Mouse (Mus musculus) limb, embryonic 14.5 days (tissue): ENCODE results near the gene Ndufs7. TPM values are rescaled to one million over a fixed set of nuclear protein-coding genes. Genes with fewer than 3 reads are reported as not detected.

Experiments
- ATAC-seq: fragments of 200-750 bp; cut with Nextera tagmentation; 2 replicates; pipeline ENCODE4 v1.8.0; 2017; ENCODE audit warnings: low read depth, moderate number of reproducible peaks, moderate TSS enrichment; ENCODE audit not compliant: low FRiP score
- DNase-seq: peaks from one replicate; pipeline ENCODE4 v3.0.0-alpha.2; 2015; ENCODE audit warnings: low spot score
- H3K27ac ChIP-seq: fragments of 300-500 bp; sonication (generic); replicated peaks from 2 replicates; pipeline ENCODE4 v1.5.1; 2014; ENCODE audit warnings: low read depth, mild to moderate bottlenecking, low read length, moderate library complexity, mixed read lengths
- H3K27me3 ChIP-seq: fragments of 300-500 bp; sonication (generic); 2 replicates; pipeline ENCODE4 v1.6.1; 2014; ENCODE audit warnings: low read length, mixed read lengths; ENCODE audit not compliant: control insufficient read depth, insufficient read depth
- H3K36me3 ChIP-seq: fragments of 300-500 bp; sonication (generic); 2 replicates; pipeline ENCODE4 v1.6.1; 2014; ENCODE audit warnings: mild to moderate bottlenecking, low read length, moderate library complexity, mixed read lengths; ENCODE audit not compliant: control insufficient read depth, insufficient read depth
- H3K4me1 ChIP-seq: fragments of 300-500 bp; sonication (generic); 2 replicates; pipeline ENCODE4 v1.6.1; 2014; ENCODE audit warnings: antibody characterized with exemption, low read length, mixed read lengths; ENCODE audit not compliant: control insufficient read depth, insufficient read depth
- H3K4me2 ChIP-seq: fragments of 300-500 bp; sonication (generic); replicated peaks from 2 replicates; pipeline ENCODE4 v1.6.1; 2014; ENCODE audit warnings: low read depth, mild to moderate bottlenecking, low read length, moderate library complexity; ENCODE audit not compliant: severe bottlenecking
- H3K4me3 ChIP-seq: fragments of 300-500 bp; sonication (generic); replicated peaks from 2 replicates; pipeline ENCODE4 v1.5.1; 2014; ENCODE audit warnings: low read length
- H3K9ac ChIP-seq: fragments of 300-500 bp; sonication (generic); 2 replicates; pipeline ENCODE4 v1.6.1; 2014; ENCODE audit warnings: mild to moderate bottlenecking, low read depth, low read length, moderate library complexity; ENCODE audit not compliant: severe bottlenecking
- H3K9me3 ChIP-seq: fragments of 300-500 bp; sonication (generic); 2 replicates; pipeline ENCODE4 v1.6.1; 2016; ENCODE audit warnings: low read length; ENCODE audit not compliant: control insufficient read depth
- POLR2A ChIP-seq: fragments of 200-500 bp; IDR thresholded peaks from 2 replicates; pipeline ENCODE4 v1.8.0; 2012; ENCODE audit warnings: inconsistent platforms, mild to moderate bottlenecking, moderate library complexity, borderline replicate concordance; ENCODE audit not compliant: insufficient read depth, insufficient read length; ENCODE audit errors: extremely low read depth
- WGBS: fragments of 180-500 bp; shearing (Covaris S2); extraction: QIAGEN DNeasy Blood & Tissue Kit; methylation state at CpG from one replicate; pipeline ENCODE4 v1.1.7; 2014; 5-methylcytosine and 5-hydroxymethylcytosine counted together
- polyA plus RNA-seq, 2 experiments: library from polyadenylated mRNA; depleted of rRNA in 1 of 2; stranded (reverse) in 1 of 2; unstranded in 1 of 2; fragments of >200 nt; fragmentation: Nextera tagmentation in 1 of 2; extraction: Ambion mirVana in 1 of 2; gene quantifications; 2 replicates each; pipeline versions ENCODE4 v1.2.1 to v1.2.3; 2012 to 2014

The Ndufs7 gene
- polyA plus RNA-seq, 2 experiments: 338 to 366 TPM

DNA sequence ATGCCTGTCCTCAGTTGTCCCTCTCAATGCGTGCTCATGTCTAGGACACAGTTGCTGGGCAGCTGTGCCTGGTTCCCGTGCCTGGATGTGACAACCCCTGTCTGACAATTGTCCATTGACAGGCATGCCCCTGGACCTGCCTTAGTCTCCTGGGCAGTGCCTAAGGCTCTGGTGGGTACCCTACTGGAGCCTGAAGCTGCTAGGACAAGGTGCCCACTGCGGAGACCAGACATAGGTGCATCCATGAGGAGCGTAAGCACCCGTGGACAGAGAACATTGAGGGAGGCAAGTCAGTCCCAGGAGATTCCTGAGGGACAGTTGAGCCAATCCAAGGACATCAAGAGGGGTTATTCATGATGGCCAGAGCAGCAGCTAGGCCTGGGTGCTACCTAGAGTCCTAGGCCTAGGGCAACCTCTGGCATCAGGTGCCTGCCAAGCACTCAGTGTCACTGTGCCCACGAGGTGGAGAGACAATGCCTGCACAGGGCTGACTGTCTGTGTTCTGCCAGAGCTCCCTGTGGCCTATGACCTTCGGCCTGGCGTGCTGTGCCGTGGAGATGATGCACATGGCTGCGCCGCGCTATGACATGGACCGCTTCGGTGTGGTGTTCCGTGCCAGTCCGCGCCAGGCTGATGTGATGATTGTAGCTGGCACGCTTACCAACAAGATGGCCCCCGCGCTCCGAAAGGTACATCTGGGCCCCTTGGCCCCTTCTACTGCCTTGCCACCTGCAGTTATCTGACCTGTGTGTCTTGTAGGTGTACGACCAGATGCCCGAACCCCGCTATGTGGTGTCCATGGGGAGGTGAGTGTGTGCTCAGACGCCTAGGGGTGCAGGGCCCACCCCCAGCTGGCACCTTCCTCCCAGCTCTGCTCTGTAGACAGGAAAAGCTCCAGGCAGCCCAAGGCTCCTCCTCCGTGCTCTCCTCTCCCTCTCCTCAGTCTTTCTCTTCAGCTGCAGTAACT is 5.7 kb downstream of the Ndufs7 start:
- H3K27me3 ChIP-seq: no peaks in the 10 kb centered on the region
- H3K27ac ChIP-seq: no peak overlapping the region
- ATAC-seq (no peak), DNase-seq (no peak)
- no peaks in the 10 kb centered on the region for H3K9me3 ChIP-seq
- H3K4me1 ChIP-seq: peaks cover 6% of the 10 kb centered on the region
- peaks cover 60% of the 10 kb centered on the region for H3K36me3 ChIP-seq
- no peak overlapping the region for H3K4me3 ChIP-seq
- no peak for TF ChIP-seq POLR2A
- H3K9ac ChIP-seq: no peak overlapping the region
- 93% methylated on average over 26 of the region's 26 CpGs for whole genome bisulfite sequencing
- H3K4me2 ChIP-seq: no peak overlapping the region

DNA sequence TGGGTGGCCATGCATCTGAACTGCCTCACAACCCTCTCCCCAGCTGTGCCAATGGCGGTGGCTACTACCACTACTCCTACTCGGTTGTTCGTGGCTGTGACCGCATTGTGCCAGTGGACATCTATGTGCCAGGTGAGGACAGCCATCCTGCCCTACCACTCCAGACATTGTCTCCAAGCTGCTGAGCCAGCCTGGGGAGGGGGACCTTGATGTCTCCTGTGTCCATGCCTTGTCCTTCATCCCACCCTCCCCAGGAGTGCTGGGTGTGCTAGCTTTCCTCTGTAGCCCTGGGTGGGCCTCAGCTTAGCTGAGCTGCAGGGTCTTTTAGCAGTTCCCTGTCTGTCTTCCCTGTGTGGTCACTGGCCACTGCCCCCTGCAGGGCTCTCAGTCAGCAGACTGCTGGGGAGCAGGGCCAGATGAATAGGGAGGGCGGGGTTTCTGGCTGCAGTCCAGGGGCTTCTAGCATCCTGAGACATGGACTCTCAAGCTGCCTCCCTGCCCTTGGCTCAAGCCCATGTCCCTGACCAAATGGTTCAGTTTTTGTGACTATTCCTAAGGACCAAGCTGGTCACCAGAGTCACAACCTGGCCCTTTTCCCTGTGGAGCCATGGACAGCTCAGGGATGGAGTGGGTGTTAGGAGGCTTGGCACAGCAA is 7.1 kb downstream of the Ndufs7 start:
- H3K27ac ChIP-seq: no peak overlapping the region
- no peaks in the 10 kb centered on the region for H3K27me3 ChIP-seq
- H3K4me3 ChIP-seq: no peak overlapping the region
- H3K4me2 ChIP-seq: no peak overlapping the region
- H3K4me1 ChIP-seq: peaks cover 9% of the 10 kb centered on the region
- ATAC-seq (no peak), DNase-seq (peak; percentile 33)
- no peak for TF ChIP-seq POLR2A
- H3K36me3 ChIP-seq: peaks cover 60% of the 10 kb centered on the region
- H3K9ac ChIP-seq: no peak overlapping the region
- no peaks in the 10 kb centered on the region for H3K9me3 ChIP-seq
- 81% methylated on average over 5 of the region's 5 CpGs for WGBS

DNA sequence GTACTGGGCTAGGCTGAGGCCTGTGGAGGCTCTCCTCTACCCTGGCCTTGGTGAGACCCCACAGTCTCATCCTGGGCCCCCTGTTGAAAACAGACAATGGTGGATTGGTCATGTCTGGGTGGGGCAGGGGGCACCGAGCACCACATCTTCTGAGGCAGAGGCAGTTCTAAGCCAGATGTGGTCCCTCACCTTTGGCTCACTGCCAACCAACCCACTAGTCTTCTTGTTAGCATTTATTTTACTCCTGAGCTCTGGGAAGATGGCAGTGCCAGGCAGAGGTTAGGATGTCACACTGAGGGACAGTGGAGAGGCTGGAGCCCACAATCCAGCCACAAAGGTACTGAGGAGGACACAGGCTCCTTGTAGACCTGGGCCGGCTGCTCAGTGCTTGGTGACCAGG is 9.0 kb downstream of the Ndufs7 start:
- DNase-seq (no peak), ATAC-seq (no peak)
- Histone ChIP-seq H3K4me2 (no peak overlapping the region), H3K27ac (no peak overlapping the region), H3K9ac (no peak overlapping the region), H3K36me3 (peaks cover 58% of the 10 kb centered on the region), H3K9me3 (no peaks in the 10 kb centered on the region), H3K4me3 (no peak overlapping the region), H3K4me1 (peaks cover 13% of the 10 kb centered on the region), H3K27me3 (no peaks in the 10 kb centered on the region)
- TF ChIP-seq POLR2A: no peak
- 71% methylated on average over 2 of the region's 2 CpGs for WGBS

DNA sequence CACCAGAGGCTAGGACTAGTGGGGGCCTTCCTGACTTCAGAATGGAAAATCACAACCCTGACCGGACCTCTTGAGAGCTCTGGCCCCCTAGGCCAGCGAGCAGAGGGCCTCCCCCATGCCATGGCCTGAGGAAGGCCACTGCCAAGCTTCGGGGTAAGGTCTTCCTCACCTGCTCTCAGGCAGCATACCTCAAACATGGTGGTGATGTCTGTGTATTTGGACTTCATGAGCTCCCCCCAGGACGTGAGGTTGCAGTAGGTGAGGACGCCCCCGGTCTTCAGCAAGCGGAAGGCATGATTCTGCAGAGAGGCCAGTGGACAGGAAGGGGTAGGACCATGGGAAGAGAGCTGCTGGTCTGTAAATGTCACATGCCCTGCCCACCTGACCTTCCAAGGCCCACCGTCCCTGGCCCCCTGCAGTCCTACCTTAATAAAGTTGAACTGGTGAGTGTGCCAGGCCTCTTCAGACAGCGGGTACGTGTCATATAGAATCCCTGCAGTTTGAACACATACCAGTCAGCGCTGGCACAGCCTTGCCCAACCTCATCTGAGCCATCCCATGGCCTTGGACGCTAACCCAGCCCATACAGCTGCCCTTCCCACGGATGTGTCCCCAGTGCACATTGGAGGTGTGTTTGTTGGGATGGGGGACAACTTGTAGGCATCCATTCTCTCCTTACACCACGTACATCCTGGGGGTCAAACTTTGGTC is 10.0 kb downstream of the Ndufs7 start:
- Histone ChIP-seq H3K27me3 (no peaks in the 10 kb centered on the region), H3K4me1 (peaks cover 13% of the 10 kb centered on the region), H3K4me3 (peak overlapping the region; percentile 53; the same call in 1 of the 2 replicates), H3K27ac (no peak overlapping the region), H3K9me3 (no peaks in the 10 kb centered on the region), H3K4me2 (peak overlapping the region; percentile 90; the same call in 1 of the 2 replicates), H3K36me3 (peaks cover 49% of the 10 kb centered on the region), H3K9ac (no peak overlapping the region)
- TF ChIP-seq POLR2A: no peak
- ATAC-seq (no peak), DNase-seq (no peak)
- WGBS: 91% methylated on average over 14 of the region's 14 CpGs

DNA sequence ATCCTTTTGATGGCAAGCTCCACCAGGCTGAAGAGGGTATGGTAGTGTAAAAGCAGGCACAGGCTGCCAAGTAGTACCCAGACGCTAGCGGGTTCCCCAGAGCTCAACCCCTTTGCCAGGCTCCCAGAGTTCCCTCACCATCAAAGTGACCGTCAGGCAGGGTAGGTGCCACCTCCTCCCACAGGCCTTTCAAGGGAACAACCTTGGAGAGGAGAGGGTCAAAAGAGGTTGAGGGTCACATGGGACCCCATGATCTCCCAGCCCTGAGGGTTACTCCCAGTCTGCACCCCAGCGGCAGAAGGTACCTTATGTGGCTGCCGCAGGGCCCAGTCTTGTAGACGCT is 10.5 kb downstream of the Ndufs7 start:
- 75% methylated on average over 6 of the region's 6 CpGs for WGBS
- Histone ChIP-seq H3K9ac (peak overlapping the region; percentile 50; the same call in 1 of the 2 replicates), H3K27me3 (no peaks in the 10 kb centered on the region), H3K9me3 (no peaks in the 10 kb centered on the region), H3K4me2 (peak overlapping the region; percentile 90), H3K36me3 (peaks cover 43% of the 10 kb centered on the region), H3K27ac (no peak overlapping the region), H3K4me1 (peaks cover 13% of the 10 kb centered on the region), H3K4me3 (peak overlapping the region; percentile 53)
- ATAC-seq (no peak), DNase-seq (no peak)
- TF ChIP-seq POLR2A: no peak
